Mouse (Mus musculus) G1E-ER4 (cell line): ENCODE data around the gene Ift57. TPM values are rescaled to one million over a fixed set of nuclear protein-coding genes. Genes with fewer than 3 reads are reported as not detected.

Source experiments
- GATA1 ChIP-seq: IDR thresholded peaks from one replicate; pipeline ENCODE4 v1.8.0; 2012; ENCODE audit warnings: low read length, inconsistent platforms
- polyA plus RNA-seq: library from polyadenylated mRNA; stranded (reverse); fragments of >175 nt; gene quantifications from 2 replicates; pipeline ENCODE4 v1.2.3, GENCODE M21; 2012

Ift57 gene
- polyA plus RNA-seq, 1 experiment = 28.4 TPM

DNA sequence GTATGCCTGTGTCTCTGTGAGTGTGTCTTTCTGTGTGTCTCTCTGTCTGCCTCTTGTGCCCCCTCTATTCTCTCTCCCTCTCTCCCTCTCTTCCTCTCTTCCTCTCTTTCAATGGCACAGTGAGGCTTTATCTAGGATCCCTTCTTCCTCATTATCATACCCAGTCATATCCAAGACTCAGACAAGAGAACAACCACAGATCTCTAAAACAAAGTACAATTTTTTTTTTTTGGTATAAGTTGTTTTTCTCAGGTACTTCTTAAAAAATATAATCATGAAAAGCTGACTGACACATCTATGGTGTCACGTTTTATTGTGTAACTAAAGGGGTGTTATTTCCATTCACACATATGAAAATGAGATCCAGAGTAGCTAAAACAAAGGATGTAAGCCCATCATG is 74.0 kb downstream of the Ift57 start:
- TF ChIP-seq GATA1 = no peak

DNA sequence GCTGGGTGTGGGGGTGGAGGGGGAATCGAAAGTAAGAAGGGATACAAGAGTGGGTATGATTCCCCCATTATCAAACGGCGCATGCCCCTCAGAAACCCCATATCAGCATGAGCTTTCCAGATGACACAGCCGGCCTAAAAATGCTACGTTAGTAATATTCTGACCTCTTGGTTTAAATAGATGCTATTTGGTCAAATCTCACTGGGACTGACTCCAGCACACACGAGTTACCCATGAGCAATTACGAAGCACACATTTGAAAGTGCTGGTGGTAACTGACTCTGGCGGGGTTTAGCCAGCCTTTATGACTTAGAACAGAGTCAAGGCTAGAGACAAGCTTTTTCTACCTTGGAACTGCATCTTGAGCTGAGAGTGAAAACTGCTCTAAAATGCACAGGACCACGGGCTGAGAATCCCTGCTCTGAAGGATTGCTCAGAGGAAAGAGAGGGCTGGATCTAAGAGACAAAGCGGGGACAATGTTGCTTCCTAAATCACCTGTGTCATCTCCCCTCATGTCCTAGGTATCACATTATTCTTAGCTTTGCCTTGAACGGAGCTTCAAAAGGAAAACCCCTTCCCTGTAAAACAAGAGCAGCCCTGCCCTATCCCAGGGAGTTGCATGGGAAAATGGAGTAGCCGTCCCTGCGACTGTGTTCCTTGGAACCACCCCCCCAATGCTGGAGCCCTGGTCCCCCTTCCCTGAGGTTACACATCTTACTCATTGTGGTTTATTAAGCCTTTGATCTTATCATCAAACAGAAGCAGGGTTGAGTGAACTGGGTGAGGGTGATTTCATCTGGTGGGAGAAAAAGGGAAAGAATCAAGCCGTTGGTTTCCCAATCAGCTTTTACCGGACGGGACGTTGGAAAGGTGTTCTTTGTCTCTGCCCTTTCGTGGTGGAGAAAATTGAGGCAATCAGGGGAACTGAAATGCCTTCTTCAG is 75.3 kb downstream of the Ift57 start:
- peak; percentile 62 for TF ChIP-seq GATA1

DNA sequence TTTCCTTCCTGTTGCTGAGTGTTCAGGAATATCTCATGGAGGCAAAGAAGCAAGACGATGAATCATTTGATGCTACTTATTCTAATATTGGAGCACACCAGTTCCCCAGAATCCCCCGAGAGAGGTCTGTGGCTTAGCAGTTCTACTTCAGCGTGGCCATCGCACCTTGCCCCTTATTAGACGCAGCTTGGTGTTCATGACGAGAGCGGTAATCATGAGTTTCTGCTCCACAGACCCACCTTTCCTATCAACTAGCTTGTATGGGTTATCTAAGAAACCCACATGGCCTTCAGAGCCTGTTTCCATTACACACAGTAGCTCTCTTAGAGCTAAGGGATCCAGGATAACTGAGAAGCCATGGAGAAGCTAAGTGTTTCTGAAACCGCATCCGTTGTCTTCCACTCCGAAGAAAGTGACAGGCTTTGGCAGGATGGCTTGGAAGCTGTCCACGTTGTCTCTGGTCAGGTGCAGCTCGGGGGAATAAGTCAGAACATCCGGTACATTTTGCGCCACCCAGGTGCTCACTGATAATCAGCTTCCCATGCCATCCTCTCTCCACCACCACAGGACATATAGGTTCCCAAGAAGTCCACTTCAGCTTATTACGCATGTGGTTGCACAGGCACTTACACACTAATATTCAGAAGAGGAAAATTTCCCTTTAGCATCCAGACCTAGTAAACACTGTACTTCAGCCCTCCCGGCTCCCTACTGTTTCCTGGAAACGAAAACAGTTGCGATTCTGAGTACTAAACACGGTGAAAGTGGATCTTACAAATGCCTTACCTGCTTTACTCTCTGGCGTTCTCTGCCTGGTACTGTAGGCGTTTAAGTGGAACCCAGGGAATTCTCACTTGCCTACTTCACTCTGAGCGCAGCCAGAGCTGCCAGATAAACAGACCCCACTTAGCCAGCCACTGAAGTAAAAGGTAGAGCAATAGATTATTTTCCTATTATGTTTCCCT is 76.3 kb downstream of the Ift57 start:
- TF ChIP-seq GATA1 = no peak

DNA sequence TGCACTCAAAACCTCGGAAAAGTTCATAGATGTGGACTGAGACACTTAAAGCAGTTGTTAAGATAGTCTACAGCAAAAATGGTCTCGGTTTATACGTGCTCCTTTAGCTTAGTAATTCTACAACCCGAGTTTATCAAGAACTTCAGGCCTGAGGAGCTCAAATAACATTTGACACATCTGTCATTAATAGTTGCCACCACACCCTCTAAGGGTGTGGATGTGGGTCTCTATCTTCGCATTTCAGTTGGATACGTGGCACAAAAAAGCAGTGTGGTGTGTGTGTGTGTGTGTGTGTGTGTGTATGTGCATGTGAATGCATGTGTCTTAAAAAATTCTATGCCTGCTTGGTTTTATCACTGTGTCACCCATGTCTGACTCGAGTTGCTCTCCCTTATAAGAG is 77.9 kb downstream of the Ift57 start:
- TF ChIP-seq GATA1 = no peak

DNA sequence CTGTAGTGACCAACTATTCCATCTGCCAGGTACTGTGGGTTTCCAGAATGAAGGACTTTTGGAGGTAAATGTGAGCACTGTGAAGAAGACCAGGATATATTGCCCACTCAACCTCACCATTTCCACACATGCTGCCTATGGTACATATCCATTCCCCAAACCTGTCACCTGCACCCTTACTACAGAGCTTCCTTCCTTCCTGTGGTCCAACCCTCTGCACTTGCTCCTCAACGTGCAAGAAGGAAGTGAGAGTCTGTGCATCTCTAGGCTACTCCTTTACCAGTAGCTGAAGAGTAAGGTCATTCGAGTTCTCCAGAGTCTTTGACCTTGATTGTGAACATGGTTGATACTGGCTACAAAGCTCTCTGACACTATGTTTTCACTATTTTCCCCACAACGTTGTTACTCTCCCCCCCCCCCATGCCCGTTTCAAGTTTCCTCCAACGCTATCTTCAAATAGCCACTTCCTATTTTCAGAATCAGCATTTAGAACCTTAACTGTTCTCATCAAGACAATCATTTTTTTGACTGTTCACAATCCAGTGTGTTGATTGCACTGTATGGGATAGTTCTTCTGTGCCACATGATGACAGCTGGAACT is 82.6 kb downstream of the Ift57 start:
- no peak for TF ChIP-seq GATA1

DNA sequence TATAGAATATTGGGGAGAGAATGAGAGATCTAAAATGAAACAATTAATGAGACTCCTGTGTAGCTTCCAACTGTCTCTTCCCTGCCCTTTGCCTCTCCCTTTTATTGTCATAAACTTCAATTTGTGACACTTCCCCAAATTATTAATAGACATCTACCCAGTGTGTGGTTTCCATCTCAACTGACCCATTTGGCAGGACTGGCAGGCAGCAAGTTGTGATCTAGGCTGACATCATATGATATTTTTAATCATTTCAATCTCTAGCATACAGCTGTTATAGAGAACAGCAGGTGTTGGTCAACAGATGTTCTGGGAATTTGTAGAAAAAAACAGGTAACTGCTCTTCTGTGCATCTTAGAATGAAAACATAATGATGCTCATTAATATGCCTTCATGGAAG is 84.3 kb downstream of the Ift57 start:
- no peak for TF ChIP-seq GATA1

DNA sequence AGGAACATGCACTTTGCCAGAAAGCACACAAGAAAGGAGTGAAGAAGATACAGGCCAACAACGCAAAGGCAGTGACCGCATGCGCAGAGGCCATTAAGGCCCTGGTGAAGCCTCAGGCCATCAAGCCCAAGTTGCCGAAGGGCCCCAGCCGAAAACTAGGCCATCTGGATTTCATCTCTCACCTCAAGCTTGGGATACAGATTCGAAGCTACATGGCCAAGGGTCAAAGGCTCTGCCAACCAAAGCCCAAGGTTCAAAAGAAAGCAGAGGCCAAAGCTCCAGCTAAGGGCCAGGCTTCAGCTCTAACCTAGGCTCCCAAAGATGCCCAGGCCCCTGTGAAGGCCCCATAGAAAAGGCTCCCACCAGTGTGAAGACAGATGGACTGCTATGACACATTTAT is 87.1 kb downstream of the Ift57 start:
- no peak for TF ChIP-seq GATA1

DNA sequence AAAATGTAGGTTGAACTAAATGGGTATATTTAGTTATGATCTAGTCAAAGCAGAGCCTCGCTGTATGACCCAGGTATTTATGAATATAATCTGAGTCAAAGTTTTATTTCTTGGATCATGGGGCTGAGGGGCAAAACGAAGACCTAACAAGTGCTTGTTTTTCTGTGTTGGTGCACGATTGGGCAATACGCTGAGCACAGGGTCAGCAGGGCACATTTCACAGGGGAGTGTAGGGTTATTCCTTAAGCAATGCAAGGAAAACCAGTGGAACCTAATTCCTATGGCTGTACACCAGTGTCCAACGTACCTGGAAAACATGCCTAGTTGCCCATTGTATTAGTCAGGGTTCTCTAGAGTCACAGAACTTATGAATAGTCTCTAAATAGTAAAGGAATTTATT is 88.7 kb downstream of the Ift57 start:
- no peak for TF ChIP-seq GATA1

DNA sequence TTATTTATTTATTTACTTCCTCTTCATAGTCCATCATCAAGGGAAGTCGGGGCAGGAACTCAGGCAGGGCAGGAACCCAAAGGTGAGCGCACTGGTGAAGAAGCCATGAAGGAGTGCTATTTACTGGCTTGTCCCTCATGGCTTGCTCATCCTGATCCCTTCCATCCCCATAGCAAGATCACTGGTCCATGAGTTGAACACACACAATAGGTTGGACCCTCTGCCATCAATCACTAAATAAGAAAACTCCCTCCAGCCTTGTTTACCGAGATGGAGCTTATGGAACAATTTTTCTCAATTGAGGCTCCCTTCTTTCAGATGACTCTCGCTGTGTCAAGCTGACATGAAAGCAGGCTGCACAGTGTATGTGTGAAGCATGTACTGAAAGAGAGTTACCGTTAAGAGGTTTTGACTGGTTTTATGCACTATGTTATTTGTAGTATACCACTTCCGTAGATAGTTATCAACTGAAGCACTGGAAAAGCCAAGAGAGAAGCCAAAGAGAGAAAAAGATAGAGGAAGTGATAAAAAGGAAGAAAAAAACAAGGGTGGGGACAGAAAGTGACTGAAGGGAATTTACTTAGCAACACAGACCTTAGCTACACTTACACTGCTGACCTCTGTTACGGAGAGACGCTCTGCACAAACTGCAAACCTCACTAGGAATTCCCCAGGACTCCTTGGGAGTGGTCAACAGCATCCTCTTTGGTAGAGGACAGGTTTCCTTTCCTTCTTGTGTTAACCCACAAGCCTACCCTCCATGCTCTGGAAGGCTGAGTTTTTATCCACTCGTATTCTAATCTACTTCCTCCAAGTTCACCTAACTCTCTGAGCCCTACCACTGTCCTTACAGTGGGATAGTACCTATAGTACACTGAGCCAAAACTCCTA is 91.8 kb downstream of the Ift57 start:
- TF ChIP-seq GATA1 = no peak

DNA sequence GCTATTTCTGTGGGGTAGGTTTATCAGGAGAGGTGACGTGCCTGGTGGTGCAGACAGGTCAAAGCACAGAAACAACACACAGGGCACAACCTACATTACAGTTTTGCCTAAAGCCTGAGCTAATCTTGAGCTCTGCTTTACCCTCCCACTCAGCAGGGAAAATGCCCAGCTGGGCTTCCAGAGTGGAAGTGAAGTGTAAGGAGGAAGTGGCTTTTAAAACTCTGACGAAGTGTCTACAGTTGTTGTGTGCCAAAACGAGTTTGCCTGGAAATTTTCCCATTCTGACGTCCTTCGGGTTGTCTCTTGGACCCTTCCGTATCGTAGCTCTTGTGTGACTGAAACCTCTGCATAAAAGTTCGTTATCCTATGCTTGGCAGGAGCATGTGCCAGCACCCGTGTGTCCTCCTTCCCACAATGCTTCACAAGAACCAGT is 93.4 kb downstream of the Ift57 start:
- no peak for TF ChIP-seq GATA1

DNA sequence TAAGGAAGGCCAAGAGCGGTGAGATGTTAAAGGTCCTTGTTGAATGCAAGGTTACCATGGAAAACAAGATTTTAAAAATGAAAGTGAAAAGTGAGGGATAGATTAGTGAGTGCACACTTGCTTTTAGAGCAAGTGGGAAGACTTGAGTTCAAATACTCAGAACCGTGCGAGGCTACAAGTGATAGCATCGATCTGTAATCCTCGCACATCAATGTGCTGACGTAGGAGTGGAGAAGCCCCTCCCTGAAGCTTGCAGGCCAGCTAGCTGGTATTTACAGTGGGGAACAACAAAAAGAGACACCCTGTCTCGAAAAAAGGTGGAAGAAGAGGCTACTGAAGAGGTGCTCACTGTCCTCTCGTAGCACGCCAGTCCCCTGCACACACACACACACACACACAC is 94.6 kb downstream of the Ift57 start:
- no peak for TF ChIP-seq GATA1

DNA sequence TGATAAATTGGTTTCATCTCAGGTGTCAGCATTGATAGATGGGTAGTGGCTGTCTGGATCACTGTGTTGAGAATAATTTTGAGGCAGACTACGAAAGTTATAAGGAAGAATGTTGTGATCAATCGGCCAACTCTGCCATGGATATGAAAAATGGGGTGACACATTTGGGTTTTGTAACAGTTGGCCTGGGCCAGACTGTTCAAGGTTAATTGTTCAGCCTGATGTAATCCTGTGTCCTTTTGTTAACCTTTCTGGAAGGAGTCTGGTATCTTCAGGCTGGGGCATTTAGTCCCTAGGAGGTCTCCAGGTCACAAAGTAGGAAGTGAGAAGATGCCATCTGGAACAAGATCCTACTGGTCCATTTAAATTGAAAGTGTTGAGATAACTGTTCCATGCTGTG is 97.2 kb downstream of the Ift57 start:
- TF ChIP-seq GATA1 = no peak

DNA sequence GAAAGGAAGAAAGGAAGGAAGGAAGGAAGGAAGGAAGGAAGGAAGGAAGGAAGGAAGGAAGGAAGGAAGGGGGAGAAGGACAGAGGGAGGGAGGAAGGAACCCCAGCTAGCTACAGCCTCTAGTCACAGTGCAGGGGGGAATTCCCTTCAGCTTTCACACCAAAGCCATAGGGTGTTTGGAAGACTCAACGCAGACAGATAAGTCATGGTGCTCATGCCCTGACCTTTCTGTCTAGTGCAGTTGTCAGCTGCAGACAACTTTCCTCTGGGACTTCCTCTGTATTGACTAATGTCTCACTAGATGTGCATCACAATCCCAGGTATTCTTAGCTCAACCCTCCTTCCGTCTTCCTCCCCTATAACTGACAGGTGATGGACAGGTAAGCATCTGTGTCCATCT is 97.9 kb downstream of the Ift57 start:
- no peak for TF ChIP-seq GATA1

DNA sequence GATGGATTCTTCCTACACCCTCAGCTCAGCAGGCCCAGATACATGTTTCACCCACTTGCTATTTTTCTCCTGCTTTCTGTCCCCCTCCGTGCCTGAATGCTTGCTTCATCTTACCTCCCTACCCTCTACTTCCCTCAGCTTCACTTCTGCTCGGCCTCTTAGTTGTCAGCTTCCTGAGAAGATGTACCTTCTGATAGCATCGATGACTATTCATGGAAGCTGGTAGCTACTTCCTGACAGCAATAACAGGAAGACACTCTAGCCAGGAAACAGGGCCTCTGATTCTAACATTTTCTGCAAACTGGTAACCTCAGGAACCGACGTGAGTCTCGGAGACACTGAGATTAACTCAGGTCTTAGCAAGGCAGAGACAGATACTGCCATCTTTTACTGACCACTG is 99.8 kb downstream of the Ift57 start:
- no peak for TF ChIP-seq GATA1

DNA sequence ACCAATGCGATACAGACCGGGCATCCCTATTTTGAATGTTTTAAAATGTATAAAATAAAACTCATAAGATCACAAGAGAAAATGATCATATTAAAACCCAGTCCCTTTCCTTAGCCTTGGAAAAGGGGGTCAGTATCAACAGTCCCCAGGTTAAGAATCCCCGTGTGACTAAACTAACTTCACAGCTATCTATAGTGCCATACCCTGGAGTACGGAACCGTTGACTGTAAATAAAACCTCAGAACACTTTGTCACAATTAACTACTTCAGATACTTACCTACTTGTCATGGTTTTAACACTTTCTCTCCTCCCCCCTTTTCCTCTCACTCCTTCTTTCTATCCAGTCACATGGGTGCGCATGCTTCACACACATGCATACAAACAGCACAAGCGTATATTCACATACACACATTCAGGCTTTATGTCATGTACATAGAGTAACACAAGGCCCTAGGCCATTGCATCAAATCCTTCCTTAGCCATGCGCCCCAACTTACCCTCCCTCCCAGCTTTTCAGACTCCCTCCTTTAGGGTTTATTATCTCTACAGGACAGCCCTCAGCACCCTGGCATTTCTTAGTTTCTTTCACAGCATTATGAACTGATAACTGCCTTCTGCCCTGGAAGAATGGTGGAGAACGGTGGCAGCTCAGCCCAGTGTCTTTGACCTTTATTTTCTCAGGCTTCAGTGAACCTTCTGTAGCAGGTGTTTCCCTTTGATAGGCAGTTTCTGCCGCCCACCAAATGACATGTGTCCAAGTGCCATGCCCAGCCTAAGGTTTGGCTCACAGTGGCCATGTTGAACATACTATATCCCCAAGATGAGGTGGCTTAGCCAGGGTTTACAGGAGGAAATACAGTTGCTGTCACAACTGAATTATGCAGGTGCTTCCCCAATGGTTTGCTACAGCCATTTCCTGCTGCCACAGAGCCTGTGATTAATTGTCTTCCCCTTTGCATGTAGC is 100.8 kb downstream of the Ift57 start, which contains the start of gene Cd47:
Gene Cd47, plus strand, starts transcription at position 937 of the 965 bp plus-strand sequence.
- TF ChIP-seq GATA1 = peak; percentile 51
